ENCODE assay signal across 10 mouse cellular contexts in the genomic region with DNA sequence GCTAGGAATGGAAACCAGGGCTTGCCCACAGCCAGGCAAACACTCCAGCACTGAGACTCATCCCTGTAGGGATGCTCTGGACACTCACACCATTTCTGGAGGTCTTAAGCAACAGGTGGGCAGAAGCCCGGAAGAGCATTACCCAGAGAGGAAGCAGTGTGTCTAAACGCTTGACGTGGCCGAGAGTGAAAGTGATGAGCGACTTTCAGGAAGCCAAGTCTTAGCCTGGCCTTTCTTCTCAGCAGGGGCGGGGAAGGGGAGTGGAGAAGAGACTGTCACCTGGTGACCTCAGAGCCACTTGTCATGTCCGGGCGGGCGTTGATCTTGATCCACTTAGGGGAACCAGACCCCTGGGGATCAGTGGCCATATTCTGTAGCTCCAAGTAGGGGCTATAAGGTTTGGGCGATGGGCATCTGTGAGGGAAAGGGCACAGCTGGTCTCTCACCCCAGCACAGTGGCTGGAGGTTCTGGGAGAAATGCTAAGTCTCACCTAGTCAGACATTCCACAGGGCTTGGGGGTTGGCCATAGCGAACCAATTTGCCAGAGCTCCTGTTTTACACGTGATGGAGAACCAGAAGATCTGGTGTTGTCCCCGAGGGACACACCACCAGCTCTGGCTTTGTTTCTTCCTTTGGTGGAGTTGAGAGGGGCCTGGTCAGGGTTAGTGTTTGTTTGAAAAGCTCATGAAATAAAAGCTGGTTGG. TPM values are rescaled to one million over a fixed set of nuclear protein-coding genes. Genes with fewer than 3 reads are reported as not detected.
DNase-seq lines count a peak whose midpoint lies in the region; ATAC-seq lines count a peak whose summit lies in the region.
"Had no signal": no experiment of that assay in that cellular context is flagged by ENCODE, and none has a peak within 500 bp of the region (broad histone marks: within the 10 kb centered on the region; RNA-seq: fewer than 3 reads in every experiment).

No protein-coding gene starts in this region.

- no peak overlapping the region for H3K4me3 ChIP-seq in kidney, embryonic 15.5 days (replicated peaks)
- H3K4me3 ChIP-seq in limb, embryonic 12.5 days (replicated peaks) = no peak overlapping the region
- no peak overlapping the region for H3K4me3 ChIP-seq in heart, embryonic 12.5 days
- H3K4me3 ChIP-seq: forebrain, embryonic 10.5 days had no signal

- peak overlapping the region; percentile 48; the same call in 1 of the 2 replicates for H3K27ac ChIP-seq in kidney, embryonic 15.5 days
- 0 out of 2 replicates have a peak overlapping the region, but pooled peaks have one; percentile 29 for H3K27ac ChIP-seq in limb, embryonic 12.5 days
- H3K27ac ChIP-seq in heart, embryonic 12.5 days (ENCODE audit: poor library complexity, severe bottlenecking) = no peak overlapping the region
- H3K27ac ChIP-seq: forebrain, embryonic 10.5 days had no signal

- H3K9me3 ChIP-seq in kidney, embryonic 15.5 days (replicated peaks) = no peaks in the 10 kb centered on the region
- 0 out of 2 replicates have a peak, but pooled peaks cover 5% of the 10 kb centered on the region for H3K9me3 ChIP-seq in limb, embryonic 12.5 days
- no peaks in the 10 kb centered on the region for H3K9me3 ChIP-seq in heart, embryonic 12.5 days (replicated peaks)
- H3K9me3 ChIP-seq: G1E had no signal

- H3K9ac ChIP-seq in kidney, embryonic 15.5 days = no peak overlapping the region
- no peak overlapping the region for H3K9ac ChIP-seq in limb, embryonic 12.5 days (replicated peaks)
- no peak overlapping the region for H3K9ac ChIP-seq in heart, embryonic 12.5 days

- peaks cover 39% of the 10 kb centered on the region for H3K4me1 ChIP-seq in kidney, embryonic 15.5 days
- peaks cover 23% of the 10 kb centered on the region for H3K4me1 ChIP-seq in limb, embryonic 12.5 days (replicated peaks)
- H3K4me1 ChIP-seq in heart, embryonic 12.5 days (replicated peaks) = peaks cover 10% of the 10 kb centered on the region

- peak; percentile 23 for ATAC-seq in kidney, embryonic 15.5 days (replicated peaks; ENCODE audit: low FRiP score)
- no peak for ATAC-seq in limb, embryonic 12.5 days (ENCODE audit: insufficient number of reproducible peaks, insufficient read depth, low FRiP score, low TSS enrichment, low read depth)
- ATAC-seq in heart, embryonic 12.5 days (ENCODE audit: insufficient number of reproducible peaks, low FRiP score) = no peak

- WGBS in kidney, embryonic 15.5 days = 38% methylated on average over 13 of the region's 13 CpGs
- WGBS in limb, embryonic 12.5 days = 54% methylated on average over 13 of the region's 13 CpGs
- WGBS in heart, embryonic 12.5 days = 64% methylated on average over 13 of the region's 13 CpGs

- no peak overlapping the region for H3K4me2 ChIP-seq in kidney, embryonic 15.5 days
- H3K4me2 ChIP-seq in limb, embryonic 12.5 days = no peak overlapping the region
- H3K4me2 ChIP-seq in heart, embryonic 12.5 days = no peak overlapping the region

- DNase-seq in kidney, adult 11 months = no peak
- DNase-seq in ZHBTc4 (ENCODE audit: low read depth, low spot score) = peak; percentile 75
- DNase-seq in spleen, adult 12 weeks (ENCODE audit: low spot score) = peak; percentile 38
- no peak for DNase-seq in testis, postnatal 14 days (ENCODE audit: low spot score)
- no peak for DNase-seq in embryo, embryonic 10 days (ENCODE audit: low spot score)

- H3K36me3 ChIP-seq in kidney, embryonic 15.5 days = peaks cover 68% of the 10 kb centered on the region
- H3K36me3 ChIP-seq in limb, embryonic 12.5 days = peaks cover 47% of the 10 kb centered on the region
- H3K36me3 ChIP-seq in heart, embryonic 12.5 days = peaks cover 60% of the 10 kb centered on the region
- H3K36me3 ChIP-seq: G1E had no signal

- H3K27me3 ChIP-seq in kidney, embryonic 15.5 days = no peaks in the 10 kb centered on the region
- H3K27me3 ChIP-seq in limb, embryonic 12.5 days = no peaks in the 10 kb centered on the region
- H3K27me3 ChIP-seq in heart, embryonic 12.5 days (replicated peaks) = no peaks in the 10 kb centered on the region

RNA-seq across cellular contexts. Expression of a gene that starts 22.4 kb away (rescaled TPM):
- 84.0 and 87.2 TPM in 2 replicates for polyA plus RNA-seq in kidney, embryonic 15.5 days (2015; fragmentation: Nextera tagmentation; extraction: Ambion mirVana)
- polyA plus RNA-seq in limb, embryonic 12.5 days (2016; fragmentation: Nextera tagmentation; extraction: Ambion mirVana) = 45.4 and 47.1 TPM in 2 replicates
- polyA plus RNA-seq in heart, embryonic 12.5 days (2016; fragmentation: Nextera tagmentation; extraction: Ambion mirVana) = 79.1 and 85.8 TPM in 2 replicates

Comparison
In these comparisons a context has a peak if more than half of its experiments do, and no peak if none do; other contexts are left out.
1. DNase-seq: peak in ZHBTc4 (single experiment) and spleen, adult 12 weeks (single experiment); none in kidney, adult 11 months (single experiment), testis, postnatal 14 days (single experiment) and embryo, embryonic 10 days (single experiment).